Mouse (Mus musculus): ENCODE data around the gene Snap25.

Gene Snap25

DNA sequence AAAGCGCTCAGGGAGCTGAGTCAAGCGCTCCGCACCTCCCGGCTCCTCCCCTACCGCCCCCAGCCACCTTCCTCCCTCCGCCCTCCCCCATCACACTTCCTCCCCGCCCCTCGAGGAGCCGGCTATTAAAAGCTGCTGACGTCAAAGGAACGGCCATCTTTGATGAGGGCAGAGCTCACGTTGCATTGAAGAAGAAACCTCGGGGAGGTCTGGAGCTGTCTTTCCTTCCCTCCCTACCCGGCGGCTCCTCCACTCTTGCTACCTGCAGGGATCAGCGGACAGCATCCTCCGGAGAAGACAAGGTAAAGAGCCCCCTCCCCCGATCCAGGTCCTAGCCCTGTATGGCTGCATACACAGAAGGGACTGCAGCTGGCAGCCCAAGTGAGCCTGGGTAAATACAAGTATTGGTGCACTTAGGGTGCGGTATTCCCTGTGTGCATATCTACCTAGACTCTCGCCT, at the start of gene Snap25:
Gene Snap25, plus strand, starts transcription at position 155 of the 460 bp plus-strand sequence.
- no peak for DNase-seq (ENCODE audit: low read depth, low spot score)

DNA sequence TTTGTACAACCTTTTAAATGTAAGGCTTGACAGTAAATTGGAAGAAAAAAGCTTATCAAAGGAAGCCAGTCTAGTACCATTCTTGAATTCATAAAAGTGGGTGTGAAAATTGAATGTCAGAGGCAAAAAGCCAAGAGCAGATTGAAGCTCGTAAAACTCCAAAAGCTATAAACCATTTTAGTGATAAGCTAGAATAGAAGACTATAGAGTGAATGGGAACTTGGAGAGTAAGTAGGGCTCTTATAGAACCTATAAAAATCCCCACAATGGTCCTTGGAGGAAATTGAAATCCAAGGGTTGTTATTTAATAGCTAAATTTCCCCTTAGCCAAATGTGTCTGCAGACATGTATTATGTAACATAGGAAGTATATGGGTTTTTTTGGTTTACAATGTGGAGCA, 46.3 kb upstream of the Snap25 start:
- DNase-seq (ENCODE audit: low read depth, low spot score) = no peak

DNA sequence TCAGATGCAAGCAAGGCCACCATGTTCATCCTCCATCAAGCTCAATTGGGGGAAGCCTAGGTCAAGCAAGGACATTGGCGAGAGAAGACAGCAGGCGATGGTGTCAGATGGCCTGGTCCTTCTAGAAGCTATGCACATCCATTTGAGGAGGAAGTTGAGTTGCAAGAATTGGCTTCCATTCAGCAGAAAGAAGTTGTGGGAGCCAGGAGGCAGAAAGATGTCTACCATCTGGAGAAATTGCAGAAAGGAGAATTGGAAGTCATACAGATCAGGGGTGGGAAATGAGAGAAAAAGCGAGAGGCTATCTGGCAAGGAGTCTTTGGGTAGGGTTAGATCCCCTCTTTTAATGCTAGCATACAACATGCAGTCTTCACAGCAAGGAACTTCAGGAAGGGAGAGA, 44.1 kb upstream of the Snap25 start:
- DNase-seq (ENCODE audit: low read depth, low spot score) = peak; percentile 50

DNA sequence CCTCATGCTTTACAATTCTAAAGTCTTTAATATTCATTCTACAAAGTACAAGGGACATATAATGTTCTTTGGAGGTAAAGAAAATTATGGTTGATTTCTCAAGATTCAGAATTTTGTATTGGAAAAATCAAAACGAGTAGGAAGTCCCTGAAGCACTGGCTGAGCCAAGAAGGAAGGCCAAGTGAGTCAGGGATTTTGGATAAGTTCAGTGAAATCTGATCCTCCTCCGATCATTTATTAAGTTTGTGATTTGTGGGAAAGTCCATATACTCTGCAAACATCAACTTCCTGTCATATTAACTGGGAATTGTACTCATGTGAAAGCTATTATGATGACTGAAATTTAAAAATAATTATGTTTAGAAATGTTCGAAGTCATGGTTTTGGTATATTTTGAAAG, 43.6 kb upstream of the Snap25 start:
- peak; percentile 30 for DNase-seq (ENCODE audit: low read depth, low spot score)

DNA sequence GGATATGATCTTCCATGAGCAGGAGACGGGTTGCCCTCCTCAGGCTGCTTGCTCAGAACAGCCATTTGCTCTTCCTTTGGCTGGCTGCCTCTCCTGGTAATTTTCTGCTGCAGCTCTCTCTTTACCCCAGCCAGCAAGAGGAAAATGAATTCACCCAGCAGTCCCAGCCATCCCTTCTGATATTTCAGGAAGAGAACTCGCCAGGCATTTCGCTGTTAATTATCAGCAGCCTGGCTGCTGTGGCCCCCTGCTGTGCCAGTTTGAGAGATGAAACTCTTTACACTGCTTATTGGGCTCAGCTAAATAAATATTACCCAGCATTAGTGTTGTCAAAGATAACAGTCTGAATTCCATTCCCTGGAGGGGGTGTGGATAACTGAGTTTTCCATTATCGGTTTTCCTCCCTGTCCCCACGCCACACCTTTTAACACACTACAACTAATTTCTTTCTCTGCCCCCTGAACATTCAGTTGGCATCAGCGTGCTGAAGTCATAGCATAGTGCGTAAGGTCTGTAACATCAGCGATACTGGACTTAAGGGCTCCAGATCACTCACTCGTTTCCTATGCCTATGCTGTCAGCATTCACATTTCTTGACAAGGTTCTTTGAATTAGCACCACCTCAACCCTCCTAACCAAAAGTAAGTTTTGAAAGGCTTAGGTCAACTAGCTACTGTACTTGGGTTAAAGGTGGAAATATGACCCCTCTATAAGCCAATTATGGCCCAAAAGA, 42.5 kb upstream of the Snap25 start:
- DNase-seq (ENCODE audit: low read depth, low spot score) = no peak

DNA sequence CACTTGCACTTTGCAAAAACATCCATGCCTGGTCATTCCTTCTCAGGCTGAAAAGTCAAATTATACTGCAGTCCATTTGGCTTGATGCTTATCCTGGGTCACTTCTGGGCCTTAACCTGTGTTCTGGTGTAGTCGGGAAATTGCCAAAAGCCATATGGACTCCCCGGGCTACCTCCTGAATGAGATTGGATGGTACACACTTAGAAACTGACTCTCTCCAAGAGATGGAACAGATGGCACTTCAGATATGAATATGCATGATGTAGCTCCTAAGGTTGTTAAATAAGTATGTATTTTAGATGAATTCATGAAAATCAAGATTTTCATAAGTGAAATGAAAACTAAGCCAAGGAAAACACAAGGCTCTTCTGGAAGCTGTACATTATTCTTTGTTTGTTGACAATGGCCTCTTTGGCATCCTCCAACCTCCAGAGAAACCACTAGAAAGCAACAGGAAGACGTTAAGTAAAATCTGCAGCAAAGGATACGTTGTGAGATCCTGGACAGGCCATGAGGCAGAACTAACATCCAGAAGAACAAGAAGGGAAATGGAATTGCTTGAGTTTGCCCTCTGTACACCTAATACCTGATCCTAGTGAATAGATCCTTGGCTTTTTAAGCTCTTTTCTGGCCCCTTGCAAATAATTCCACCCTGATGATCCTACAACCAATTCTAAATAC, 39.0 kb upstream of the Snap25 start:
- DNase-seq (ENCODE audit: low read depth, low spot score) = no peak

DNA sequence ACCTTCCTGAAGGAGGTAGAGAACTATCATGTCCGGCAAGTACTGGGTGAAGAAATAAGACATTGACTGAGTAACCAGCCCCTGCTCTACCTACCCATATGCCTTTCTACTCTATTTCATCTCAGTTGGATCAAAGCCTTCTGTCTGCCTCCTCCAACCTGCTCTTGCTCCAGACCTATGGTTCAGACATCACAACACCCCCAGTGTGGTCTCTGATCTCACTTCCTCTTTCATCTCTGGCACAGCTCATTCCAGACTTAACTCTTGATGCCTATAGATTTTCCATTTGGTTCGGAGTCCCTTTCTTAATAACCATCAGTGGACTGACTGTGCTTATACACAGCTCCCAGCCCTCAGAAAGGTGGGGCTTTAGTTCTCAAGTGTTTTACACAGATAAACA, 37.1 kb upstream of the Snap25 start:
- DNase-seq (ENCODE audit: low read depth, low spot score) = no peak

DNA sequence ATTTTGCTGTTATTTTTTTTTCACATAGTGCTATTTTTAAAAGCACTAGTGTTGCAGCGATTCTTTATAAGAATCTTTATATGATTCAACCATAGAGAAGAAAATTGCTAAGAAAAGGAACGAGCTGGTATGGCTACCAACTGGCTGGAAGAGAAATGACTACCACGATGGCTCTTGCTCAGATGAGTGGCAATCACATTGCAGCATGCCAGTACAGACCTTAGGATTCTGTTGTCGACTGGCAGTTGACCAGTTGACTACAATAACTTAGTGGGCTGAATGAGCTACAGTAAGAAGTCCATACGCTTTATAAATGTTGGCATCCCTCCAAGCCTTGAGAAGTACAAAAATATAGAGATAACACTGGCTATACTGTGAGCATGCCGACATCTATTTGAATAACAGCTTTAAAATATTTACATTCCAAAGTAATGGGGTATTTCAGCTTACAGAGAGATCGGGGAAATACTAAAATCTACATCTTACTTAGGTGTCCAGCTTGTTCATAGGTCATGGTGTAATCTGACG, 36.3 kb upstream of the Snap25 start:
- DNase-seq (ENCODE audit: low read depth, low spot score) = no peak

DNA sequence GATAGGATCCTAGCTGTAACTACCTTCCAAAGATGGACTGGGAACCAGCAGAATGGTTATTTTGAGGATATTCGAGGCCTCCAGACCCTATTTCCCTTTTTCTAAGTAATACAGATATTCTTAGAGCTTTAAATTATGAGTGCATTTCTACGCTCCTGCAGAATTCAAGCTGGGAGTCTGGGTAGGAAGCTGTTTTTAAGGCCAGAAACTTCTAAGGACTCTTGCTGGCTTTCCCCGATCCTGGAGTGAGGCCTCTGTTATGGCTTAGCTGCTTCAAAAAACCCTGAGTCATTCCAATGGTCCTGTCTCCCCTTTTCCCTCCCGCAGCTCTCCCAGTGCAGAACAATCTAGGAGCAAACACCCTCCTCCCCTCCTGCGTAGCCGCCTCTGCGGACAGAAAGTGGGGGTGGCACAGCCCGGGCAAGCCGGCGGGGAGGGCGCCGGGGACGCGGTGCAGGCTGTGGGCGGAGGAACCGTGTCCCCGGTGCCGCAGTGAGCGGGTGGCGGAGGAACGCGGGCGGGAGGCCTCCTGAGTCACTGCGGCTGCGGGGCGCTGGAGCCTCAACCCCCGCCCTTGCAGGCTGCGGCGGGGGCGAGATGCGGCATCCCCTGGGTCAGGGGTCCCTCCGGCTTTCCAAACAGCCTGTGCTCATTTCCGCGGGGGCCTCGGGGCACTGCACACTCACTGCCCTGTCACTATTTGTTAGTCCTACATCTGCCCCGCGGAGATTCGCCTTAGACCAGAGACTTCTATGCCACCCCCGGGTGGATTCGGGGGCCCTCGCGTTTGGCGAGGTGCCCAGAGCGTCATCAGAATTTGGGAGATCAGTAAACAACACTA, 34.7 kb upstream of the Snap25 start:
- peak; percentile 71 for DNase-seq (ENCODE audit: low read depth, low spot score)

DNA sequence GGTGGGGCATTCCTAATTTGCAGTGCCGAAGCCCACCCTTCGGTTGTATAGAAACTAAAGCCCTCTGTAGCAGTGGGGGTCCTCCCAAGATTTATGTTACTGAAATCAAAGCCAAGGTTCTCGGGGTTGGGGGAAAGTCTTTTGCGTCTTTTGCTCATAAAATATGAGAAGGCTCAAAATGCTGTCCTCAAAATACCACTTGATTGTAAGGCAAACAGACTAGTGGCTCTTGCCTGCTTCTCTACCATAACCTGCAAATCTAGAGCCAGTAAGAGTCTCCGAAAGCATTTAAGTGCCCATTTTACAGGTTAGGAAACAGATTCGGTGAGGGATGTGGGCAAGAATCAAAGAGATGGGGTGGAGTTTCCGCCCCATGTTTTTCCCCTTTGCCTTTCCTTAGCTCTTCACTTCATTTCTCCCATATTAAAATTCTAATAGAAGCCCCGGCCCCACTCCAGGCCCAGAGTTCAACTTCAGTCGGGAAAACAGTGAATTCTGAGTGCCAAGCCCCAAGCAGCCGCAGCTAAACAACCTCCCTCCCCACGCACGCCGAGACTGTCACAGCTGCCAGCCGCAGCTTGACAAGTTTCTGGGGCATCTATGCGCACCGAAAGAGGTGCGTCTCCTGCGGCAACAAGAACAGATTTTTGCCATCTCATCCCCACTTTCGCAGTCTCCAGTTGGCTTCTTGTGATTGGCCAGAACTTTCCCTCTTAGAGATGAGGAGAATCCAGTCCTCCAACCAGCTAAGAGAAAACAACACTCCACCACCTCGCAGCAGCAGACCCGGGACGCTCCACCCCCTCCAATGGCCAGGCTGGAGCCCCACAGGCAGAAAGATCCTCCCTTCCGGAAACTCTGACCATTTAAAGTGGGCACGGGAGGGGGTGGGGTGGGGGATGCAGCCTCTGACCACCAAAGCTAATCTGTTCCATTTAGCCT, 33.7 kb upstream of the Snap25 start:
- peak; percentile 89 for DNase-seq (ENCODE audit: low read depth, low spot score)

DNA sequence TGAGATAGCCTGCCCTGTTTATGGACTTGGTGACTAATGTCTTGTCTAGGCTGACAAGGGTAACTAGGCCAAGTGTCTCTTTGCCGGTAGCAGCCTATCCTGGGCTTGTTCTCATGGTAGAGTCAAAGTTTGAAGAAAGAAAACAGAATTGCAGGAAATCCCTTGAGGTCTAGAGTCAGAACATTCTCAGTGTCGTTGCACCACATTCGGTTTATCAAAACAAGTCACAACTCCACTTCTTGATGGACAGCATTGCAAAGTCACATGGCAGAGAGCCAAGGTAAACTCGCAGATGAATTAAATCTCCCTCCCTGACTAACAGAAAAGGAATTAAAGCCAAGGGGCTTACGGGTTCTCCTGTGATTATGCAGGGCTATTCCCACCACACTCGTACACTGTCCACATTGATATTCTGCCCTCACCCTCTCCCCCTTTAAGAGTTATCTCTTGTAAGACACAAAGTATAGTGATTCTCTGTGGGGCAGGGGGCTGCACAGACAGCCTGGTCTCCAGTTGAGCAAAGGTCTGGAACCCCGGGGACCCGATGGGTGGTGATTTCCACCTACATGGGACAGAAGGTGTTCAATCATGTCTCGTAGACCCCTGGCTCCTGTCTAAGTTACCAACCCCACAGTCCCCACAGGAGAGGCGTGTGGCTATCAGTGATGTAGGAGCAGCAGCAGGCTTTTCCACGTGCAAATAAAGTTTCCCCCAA, 30.9 kb upstream of the Snap25 start:
- DNase-seq (ENCODE audit: low read depth, low spot score) = peak; percentile 19

DNA sequence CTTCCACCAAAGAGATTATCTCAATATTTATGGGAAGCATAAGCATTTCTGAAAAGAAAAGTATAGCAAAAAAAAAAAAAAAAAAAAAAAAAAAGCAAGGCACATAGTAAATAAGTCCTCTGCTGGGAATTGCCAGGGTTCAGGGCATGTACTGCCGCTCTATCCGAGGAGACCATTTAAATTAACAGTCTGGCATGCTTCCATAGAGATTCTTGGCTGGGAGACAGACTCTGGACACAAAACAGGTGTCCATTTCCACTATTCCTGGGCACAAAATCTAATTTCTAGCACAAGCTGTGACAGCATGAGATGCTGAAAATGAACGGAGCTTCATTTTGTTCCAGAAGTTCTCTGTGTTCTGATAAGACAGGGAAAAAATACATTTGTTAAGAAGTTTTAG, 27.1 kb upstream of the Snap25 start:
- no peak for DNase-seq (ENCODE audit: low read depth, low spot score)

DNA sequence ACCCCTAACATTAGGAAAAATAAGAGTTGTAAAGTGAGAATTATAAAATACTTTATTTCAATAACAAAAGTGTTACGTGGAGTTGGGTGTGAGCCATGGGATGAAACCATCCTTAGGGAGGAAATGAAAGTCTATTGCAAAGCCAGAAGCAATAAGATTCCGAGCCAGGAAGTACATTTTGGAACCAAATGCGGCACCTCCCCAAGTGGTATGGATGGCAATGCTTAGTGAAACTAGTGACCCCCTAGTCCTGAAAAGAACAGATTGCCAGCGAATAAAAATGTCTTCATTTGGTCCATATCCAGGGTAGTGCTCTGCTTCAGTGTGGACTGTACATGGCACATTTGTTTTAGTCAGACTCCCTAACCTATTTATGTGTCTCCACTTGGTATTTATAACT, 25.9 kb upstream of the Snap25 start:
- DNase-seq (ENCODE audit: low read depth, low spot score) = no peak

DNA sequence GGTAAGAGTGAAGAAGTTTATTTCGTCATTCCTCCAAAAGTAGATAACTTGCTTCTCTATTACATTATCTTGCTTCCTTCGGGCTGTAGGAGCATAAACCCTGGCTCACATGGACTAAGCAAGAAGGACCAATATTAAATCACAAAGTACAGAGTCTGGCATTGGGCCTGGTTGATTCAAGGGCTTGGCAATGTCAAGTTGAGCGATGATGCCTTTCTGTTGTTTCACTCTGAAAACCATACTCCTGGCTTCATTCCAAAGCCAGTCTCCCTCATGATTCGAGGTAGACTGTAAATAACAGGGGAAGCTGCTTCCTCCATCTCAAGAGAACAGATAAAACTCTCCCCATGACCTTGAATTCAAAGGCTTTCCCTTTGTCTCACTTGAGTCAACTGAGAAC, 23.8 kb upstream of the Snap25 start:
- no peak for DNase-seq (ENCODE audit: low read depth, low spot score)

DNA sequence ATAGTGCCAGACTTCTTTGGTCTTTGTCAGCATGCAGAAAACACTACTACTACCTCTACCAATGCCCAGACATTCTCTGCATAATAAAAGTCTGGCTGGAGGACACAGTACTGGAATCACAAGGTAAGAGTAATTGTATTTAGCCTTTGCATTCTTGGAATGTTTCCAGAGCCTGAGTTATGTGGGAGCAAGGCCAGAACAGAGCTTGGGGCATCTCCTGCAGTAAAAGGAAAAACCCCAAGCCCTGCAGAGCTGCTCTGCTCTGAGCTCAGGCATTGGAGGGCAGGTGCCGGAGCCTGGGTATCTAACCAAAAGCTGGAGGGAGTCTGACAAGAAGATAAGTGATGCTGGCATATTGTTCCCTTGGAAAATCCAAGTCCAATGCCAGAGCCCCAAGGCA, 21.6 kb upstream of the Snap25 start:
- no peak for DNase-seq (ENCODE audit: low read depth, low spot score)

DNA sequence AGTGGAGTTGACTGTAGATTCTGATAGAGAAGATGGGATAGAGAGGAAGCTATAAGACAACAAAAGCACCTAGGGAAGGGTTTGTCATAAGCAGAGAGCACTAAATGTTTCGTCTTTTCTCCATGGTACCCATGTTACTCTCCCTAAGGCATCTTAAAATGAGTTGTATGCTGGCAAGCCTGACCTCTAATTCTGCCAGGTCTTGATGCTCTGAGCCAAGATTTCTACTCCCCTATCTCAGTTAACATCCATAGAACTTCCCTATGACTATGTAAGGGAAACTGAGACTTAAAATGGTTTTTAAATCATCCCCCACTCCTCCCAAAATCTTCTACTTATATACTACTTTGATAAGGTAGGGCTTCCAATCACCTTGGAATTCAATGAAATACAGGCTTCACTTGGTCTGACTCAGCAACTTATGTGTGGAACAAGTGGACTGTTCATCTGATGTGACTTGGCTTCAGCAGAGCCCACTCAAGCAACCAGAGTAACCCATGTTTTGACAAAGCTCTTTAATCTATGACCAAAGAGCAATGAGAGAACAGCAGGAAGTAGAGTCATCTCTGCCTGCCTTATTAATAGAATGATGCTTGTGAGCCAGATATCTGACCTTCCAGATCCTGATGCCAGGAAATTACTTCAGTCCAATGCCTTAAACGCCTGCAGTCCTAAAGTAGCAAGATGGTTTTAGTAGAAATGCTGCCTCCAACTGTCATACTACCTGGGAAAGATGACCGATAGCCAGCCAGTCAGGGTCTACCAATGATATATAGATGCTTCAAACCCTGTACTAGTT, 13.6 kb upstream of the Snap25 start:
- DNase-seq (ENCODE audit: low read depth, low spot score) = no peak

DNA sequence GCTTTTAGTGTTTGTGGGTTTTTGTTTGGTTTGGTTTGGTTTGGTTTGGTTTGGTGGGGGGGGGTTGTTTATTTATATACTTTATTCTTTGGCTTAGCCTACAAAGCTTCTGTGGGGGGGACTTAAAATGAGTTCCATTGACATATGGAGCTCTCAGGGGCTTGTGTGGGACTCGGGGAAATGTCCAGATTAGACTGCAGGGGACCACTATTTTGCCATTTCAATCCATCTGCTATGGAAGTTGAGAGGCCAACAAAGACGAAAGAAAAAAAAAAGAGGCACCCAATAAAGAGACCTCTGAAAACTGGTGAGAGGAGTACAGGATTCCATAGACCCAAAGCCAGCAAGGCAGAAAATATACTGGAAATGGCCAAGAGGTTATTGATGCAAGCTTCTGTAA, 9.9 kb upstream of the Snap25 start:
- DNase-seq (ENCODE audit: low read depth, low spot score) = no peak

DNA sequence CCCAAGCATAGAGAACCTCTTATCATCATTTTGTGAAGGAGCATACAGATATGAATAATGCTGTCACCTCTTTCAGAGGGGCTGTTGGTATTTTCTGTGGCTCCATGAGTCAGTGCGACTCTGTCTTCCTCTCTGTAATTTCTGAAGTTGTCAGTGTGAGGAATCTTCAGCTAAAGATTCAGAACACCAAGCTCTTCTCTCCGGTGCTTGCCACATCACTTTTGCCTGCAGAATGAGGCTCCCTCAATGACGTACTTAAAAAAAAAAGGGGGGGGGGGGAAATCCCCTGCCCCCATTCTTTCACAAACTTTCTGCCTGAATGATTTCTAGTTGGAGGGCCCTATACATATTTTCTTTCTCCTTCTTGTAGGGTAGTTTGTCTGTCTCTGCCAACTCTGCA, 2.1 kb upstream of the Snap25 start:
- no peak for DNase-seq (ENCODE audit: low read depth, low spot score)

DNA sequence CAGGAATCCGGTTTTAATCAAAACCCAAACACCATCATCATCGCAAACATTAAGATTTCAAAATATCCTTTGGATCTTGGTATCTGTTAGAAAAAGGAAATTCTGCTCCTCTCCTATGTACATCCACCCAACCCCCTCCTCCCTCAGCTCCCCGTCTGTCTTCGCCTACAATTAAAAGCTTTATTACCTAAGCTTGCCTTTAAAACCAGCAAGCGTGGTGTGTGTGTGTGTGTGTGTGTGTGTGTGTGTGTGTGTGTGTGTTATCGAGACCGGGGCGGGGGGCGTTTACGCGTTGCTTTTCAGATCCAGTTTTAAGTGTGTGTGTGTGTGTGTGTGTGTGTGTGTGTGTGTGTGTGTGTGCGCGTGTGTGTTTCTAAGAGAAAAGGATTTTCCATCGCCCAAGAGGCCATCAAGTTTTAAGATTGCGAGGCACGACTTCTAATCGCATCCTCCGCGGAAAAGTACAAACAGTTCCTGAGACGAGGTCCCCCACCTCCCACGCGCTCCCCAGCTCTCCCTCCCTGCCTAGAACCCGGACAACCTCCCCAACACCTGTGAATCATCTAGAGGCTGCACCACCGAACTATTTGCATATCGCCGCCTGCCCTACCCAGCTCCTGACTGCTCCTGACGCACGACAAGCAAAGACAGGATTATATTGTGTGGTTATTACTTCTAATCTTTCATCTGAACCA, 1.4 kb upstream of the Snap25 start:
- no peak for DNase-seq (ENCODE audit: low read depth, low spot score)
